Mouse (Mus musculus): ENCODE results near the gene Mycs.

Gene Mycs

DNA sequence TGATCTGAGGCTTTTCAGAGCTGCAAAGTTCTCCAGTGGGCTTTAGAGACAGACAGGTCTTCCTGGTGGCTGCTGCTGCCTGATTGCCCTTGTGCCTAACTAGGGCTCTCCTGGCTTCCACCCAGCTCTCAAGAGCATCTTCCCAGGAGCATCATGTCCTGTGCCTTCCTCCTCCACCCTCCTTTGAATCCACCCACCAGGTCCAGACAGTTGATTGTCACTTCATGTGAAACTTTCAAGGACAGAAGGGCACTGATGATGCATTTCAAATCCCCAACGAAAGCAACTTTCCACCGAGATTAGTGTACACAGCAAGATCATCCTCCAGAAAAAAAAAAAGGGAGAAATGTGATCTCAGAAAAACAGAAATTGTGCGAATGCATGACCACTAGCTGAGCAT lies at the start of gene Mycs:
Gene Mycs (minus strand): TSS at position 101 of the 400 bp plus-strand sequence.
- DNase-seq = no peak

DNA sequence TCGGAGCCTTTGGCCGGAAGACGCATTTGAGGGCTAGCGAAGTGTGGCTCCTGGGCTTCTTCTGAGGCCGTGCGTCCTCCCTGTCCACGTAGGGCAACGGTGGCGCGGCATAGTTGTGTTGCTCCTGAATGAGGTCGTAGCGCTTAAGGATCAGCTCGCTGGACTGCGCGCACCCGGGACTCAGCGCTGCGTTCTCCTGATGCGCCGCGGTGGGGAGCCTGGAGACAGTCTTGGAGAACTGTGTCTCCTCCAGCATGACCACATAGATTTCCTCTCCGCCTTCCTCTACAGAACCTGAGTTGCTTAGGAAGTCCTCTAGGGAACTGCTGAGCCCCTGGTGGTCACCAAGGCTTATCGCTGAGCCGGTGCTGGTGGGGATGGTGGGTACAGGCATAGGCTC lies 1.0 kb downstream of the Mycs start:
- DNase-seq = no peak

Data from kidney, adult 11 months (tissue).